Mouse (Mus musculus): ENCODE data around the gene Uap1l1. TPM values are rescaled to one million over a fixed set of nuclear protein-coding genes. Genes with fewer than 3 reads are reported as not detected.

Uap1l1 gene
- polyA plus RNA-seq, 1 experiment from 2014 or later = 4.1 TPM

DNA sequence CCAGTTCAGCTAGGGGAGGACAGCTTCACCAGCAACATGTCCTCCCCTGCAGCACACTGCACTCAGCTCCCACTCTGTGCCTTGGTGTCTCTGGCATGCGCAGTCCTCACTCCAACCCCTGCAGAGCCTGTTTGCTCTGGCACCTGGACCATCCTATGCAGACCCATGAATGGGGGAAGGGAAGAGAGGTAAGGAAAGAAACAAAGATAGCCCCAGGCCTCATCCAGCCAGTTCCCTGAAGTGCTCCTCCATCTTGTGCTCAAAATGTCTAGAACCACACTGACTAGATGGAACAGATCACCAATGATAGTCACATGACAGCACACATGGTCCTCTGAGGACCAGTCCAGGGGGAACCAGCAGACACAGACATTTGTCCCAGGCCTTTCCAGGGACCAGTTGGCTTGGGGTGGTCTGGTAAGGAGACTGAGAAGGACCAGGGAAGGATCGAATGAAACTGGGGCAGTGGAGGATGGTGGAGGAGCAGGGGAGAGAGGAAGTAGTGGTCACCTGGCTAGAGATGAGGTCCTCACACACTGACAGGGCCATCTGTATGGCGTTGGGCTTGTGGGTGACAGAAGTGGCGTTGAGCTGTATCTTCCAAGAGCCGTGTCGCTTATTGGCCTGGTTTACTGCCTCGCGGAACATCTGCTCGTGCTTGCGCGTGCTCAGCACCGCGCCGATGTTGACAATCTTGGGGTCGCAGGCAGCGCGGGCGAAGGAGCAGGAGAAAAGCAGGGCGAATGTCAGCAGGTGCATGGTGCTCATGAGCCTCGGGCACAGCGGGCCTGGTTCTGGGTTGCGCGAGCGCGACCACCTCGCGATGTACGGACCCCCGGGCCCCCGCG lies 47.1 kb downstream of the Uap1l1 start:
- H3K36me3 ChIP-seq (ENCODE audit: control insufficient read depth, insufficient read depth, low read length) = no peaks in the 10 kb centered on the region
- ATAC-seq (ENCODE audit: low FRiP score) = peak; percentile 25; the same call in 1 of the 2 replicates
- WGBS = 7% methylated on average over 28 of the region's 31 CpGs
- H3K9me3 ChIP-seq (ENCODE audit: control insufficient read depth, low read length) = no peaks in the 10 kb centered on the region
- H3K4me2 ChIP-seq (replicated peaks; ENCODE audit: low read depth, low read length) = peak overlapping the region; percentile 61
- H3K27me3 ChIP-seq (ENCODE audit: control insufficient read depth, insufficient read depth, low read length) = peaks cover 44% of the 10 kb centered on the region
- DNase-seq (ENCODE audit: low spot score) = peak; percentile 7
- H3K9ac ChIP-seq (ENCODE audit: low read depth, low read length) = 0 out of 2 replicates have a peak overlapping the region, but pooled peaks have one; percentile 23
- no peak overlapping the region for H3K27ac ChIP-seq (ENCODE audit: low read depth, low read length)
- no peaks in the 10 kb centered on the region for H3K4me1 ChIP-seq (replicated peaks; ENCODE audit: control insufficient read depth, insufficient read depth, low read length)
- H3K4me3 ChIP-seq (ENCODE audit: low read depth, low read length) = peak overlapping the region; percentile 35

DNA sequence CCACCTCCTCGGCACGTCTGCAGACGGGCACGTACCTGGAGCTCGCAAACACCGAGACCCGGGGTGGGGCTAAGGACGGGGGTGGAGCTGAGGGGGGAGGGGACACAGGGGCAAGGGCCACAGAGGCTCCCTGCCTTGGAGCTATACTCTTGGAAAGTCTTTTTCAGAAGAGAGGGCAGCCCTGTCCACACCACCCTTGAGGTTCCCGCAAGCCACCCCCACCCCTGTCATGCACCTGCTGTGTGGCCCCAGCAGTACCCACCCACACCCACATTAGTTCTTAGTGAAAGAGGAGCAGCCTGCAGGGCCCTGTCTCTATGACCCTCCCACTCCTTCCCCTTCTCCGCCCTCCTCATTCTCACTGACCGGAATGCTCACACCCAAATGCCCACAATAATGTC lies 54.0 kb downstream of the Uap1l1 start:
- Histone ChIP-seq H3K4me2 (replicated peaks; ENCODE audit: low read depth, low read length) (no peak overlapping the region), H3K27ac (ENCODE audit: low read depth, low read length) (no peak overlapping the region), H3K27me3 (ENCODE audit: control insufficient read depth, insufficient read depth, low read length) (peaks cover 51% of the 10 kb centered on the region), H3K4me1 (replicated peaks; ENCODE audit: control insufficient read depth, insufficient read depth, low read length) (no peaks in the 10 kb centered on the region), H3K9ac (ENCODE audit: low read depth, low read length) (no peak overlapping the region), H3K9me3 (ENCODE audit: control insufficient read depth, low read length) (no peaks in the 10 kb centered on the region), H3K36me3 (ENCODE audit: control insufficient read depth, insufficient read depth, low read length) (no peaks in the 10 kb centered on the region), H3K4me3 (ENCODE audit: low read depth, low read length) (no peak overlapping the region)
- ATAC-seq (ENCODE audit: low FRiP score) (no peak), DNase-seq (ENCODE audit: low spot score) (no peak)
- WGBS = 2% methylated on average over 11 of the region's 11 CpGs

DNA sequence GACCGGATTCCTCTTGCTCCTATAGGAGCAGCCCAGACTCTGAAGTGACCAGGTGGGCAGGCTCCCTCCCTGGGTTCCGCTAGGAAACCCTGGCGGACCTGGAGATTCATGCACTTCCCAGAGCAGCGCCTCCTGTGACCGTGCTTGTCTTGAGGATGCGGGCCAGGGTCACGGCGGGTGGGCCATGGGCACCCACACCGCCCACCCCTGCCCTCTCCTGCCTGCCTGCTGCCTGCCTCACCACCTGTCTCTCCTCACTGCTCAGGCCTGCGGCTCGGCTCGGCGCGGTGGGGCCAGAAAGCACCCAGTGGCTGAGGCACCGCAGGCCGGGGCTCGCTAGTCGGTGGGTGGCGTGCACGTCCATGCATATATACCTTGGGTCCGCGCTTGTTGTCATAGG lies 54.5 kb downstream of the Uap1l1 start:
- no peak for DNase-seq (ENCODE audit: low spot score)
- Histone ChIP-seq H3K4me2 (replicated peaks; ENCODE audit: low read depth, low read length) (no peak overlapping the region), H3K9me3 (ENCODE audit: control insufficient read depth, low read length) (no peaks in the 10 kb centered on the region), H3K4me1 (replicated peaks; ENCODE audit: control insufficient read depth, insufficient read depth, low read length) (no peaks in the 10 kb centered on the region), H3K27me3 (ENCODE audit: control insufficient read depth, insufficient read depth, low read length) (peaks cover 51% of the 10 kb centered on the region), H3K27ac (ENCODE audit: low read depth, low read length) (no peak overlapping the region), H3K36me3 (ENCODE audit: control insufficient read depth, insufficient read depth, low read length) (no peaks in the 10 kb centered on the region), H3K9ac (ENCODE audit: low read depth, low read length) (no peak overlapping the region), H3K4me3 (ENCODE audit: low read depth, low read length) (no peak overlapping the region)
- no peak for ATAC-seq (ENCODE audit: low FRiP score)
- WGBS = 3% methylated on average over 22 of the region's 22 CpGs

DNA sequence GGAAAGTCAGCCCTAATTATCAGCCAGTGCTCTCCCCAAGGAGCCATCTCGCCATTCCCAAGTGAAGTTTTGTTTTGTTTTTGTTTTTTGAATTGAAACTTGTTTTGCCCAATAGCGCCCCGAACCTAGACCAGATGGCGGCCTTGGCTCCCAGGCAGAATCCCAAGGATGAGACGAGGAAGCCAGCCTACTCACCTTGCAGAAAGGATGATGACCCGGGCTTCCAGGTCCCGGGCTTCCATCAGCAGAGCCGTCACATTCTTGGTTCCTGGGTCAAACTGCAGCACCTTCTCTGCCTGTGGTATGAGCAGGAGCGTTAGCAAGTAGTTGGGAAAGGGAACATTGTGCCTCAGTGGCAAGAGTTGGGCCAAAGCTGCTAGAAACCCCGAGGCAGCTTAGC lies 55.3 kb downstream of the Uap1l1 start:
- DNase-seq (ENCODE audit: low spot score) = no peak
- 55% methylated on average over 10 of the region's 10 CpGs for WGBS

More for the DNA sequence above, 55.3 kb downstream of the Uap1l1 start:
- Histone ChIP-seq H3K9ac (ENCODE audit: low read depth, low read length) (no peak overlapping the region), H3K4me1 (replicated peaks; ENCODE audit: control insufficient read depth, insufficient read depth, low read length) (no peaks in the 10 kb centered on the region), H3K27ac (ENCODE audit: low read depth, low read length) (no peak overlapping the region), H3K36me3 (ENCODE audit: control insufficient read depth, insufficient read depth, low read length) (no peaks in the 10 kb centered on the region), H3K27me3 (ENCODE audit: control insufficient read depth, insufficient read depth, low read length) (peaks cover 54% of the 10 kb centered on the region), H3K9me3 (ENCODE audit: control insufficient read depth, low read length) (no peaks in the 10 kb centered on the region), H3K4me3 (ENCODE audit: low read depth, low read length) (no peak overlapping the region), H3K4me2 (replicated peaks; ENCODE audit: low read depth, low read length) (no peak overlapping the region)
- no peak for ATAC-seq (ENCODE audit: low FRiP score)

Other genes with a start within 250 kb of the Uap1l1 start
- gene Nrarp, start 184.9 kb downstream of the Uap1l1 start, polyA plus RNA-seq (2014; fragmentation: Nextera tagmentation; extraction: Ambion mirVana) = 44.6 and 60.5 TPM in 2 replicates
- gene Tor4a, start 168.8 kb downstream of the Uap1l1 start, polyA plus RNA-seq (2014; fragmentation: Nextera tagmentation; extraction: Ambion mirVana) = 0.94 and 2.4 TPM in 2 replicates
- gene Nelfb, start 154.2 kb downstream of the Uap1l1 start, polyA plus RNA-seq (2014; fragmentation: Nextera tagmentation; extraction: Ambion mirVana) = 89.6 and 93.7 TPM in 2 replicates
- not detected in 2 replicates for gene Stpg3, start 151.0 kb downstream of the Uap1l1 start, polyA plus RNA-seq (2014; fragmentation: Nextera tagmentation; extraction: Ambion mirVana)
- not detected in 2 replicates for gene Fam166a, start 146.9 kb downstream of the Uap1l1 start, polyA plus RNA-seq (2014; fragmentation: Nextera tagmentation; extraction: Ambion mirVana)
- gene Tubb4b, start 141.0 kb downstream of the Uap1l1 start, polyA plus RNA-seq (2014; fragmentation: Nextera tagmentation; extraction: Ambion mirVana) = 519 and 526 TPM in 2 replicates
- gene Slc34a3, start 131.3 kb downstream of the Uap1l1 start, polyA plus RNA-seq (2014; fragmentation: Nextera tagmentation; extraction: Ambion mirVana) = not detected in 2 replicates
- not detected in 2 replicates for gene Rnf224, start 128.9 kb downstream of the Uap1l1 start, polyA plus RNA-seq (2014; fragmentation: Nextera tagmentation; extraction: Ambion mirVana)
- 21.7 and 23.9 TPM in 2 replicates for gene Rnf208, start 123.4 kb downstream of the Uap1l1 start, polyA plus RNA-seq (2014; fragmentation: Nextera tagmentation; extraction: Ambion mirVana)
- gene Cysrt1, start 123.2 kb downstream of the Uap1l1 start, polyA plus RNA-seq (2014; fragmentation: Nextera tagmentation; extraction: Ambion mirVana) = not detected in 2 replicates
- gene AL732309.1, start 118.8 kb downstream of the Uap1l1 start, polyA plus RNA-seq (2014; fragmentation: Nextera tagmentation; extraction: Ambion mirVana) = 4.3 and 4.9 TPM in 2 replicates
- 12.2 and 14.6 TPM in 2 replicates for gene Tmem203, start 110.2 kb downstream of the Uap1l1 start, polyA plus RNA-seq (2014; fragmentation: Nextera tagmentation; extraction: Ambion mirVana)
- gene Tprn, start 103.1 kb downstream of the Uap1l1 start, polyA plus RNA-seq (2014; fragmentation: Nextera tagmentation; extraction: Ambion mirVana) = 4.0 and 4.5 TPM in 2 replicates
- gene Ssna1, start 93.2 kb downstream of the Uap1l1 start, polyA plus RNA-seq (2014; fragmentation: Nextera tagmentation; extraction: Ambion mirVana) = 244 and 248 TPM in 2 replicates
- 107 and 110 TPM in 2 replicates for gene Anapc2, start 93.2 kb downstream of the Uap1l1 start, polyA plus RNA-seq (2014; fragmentation: Nextera tagmentation; extraction: Ambion mirVana)
- gene Tmem210, start 77.5 kb downstream of the Uap1l1 start, polyA plus RNA-seq (2014; fragmentation: Nextera tagmentation; extraction: Ambion mirVana) = not detected in 2 replicates
- gene Lrrc26, start 75.8 kb downstream of the Uap1l1 start, polyA plus RNA-seq (2014; fragmentation: Nextera tagmentation; extraction: Ambion mirVana) = not detected in 2 replicates
- 3.6 and 3.9 TPM in 2 replicates for gene Grin1, start 46.5 kb downstream of the Uap1l1 start, polyA plus RNA-seq (2014; fragmentation: Nextera tagmentation; extraction: Ambion mirVana)
- 86.7 and 133 TPM in 2 replicates for gene Man1b1, start 33.3 kb downstream of the Uap1l1 start, polyA plus RNA-seq (2014; fragmentation: Nextera tagmentation; extraction: Ambion mirVana)
- gene Dpp7, start 9.3 kb downstream of the Uap1l1 start, polyA plus RNA-seq (2014; fragmentation: Nextera tagmentation; extraction: Ambion mirVana) = 13.4 and 21.3 TPM in 2 replicates
- 41.0 and 45.2 TPM in 2 replicates for gene Sapcd2, start 6.6 kb upstream of the Uap1l1 start, polyA plus RNA-seq (2014; fragmentation: Nextera tagmentation; extraction: Ambion mirVana)
- gene Entpd2, start 30.2 kb upstream of the Uap1l1 start, polyA plus RNA-seq (2014; fragmentation: Nextera tagmentation; extraction: Ambion mirVana) = 0.21 TPM in 1 of 2 replicates, not detected in the other
- 123 and 151 TPM in 2 replicates for gene Npdc1, start 33.7 kb upstream of the Uap1l1 start, polyA plus RNA-seq (2014; fragmentation: Nextera tagmentation; extraction: Ambion mirVana)
- gene Fut7, start 57.6 kb upstream of the Uap1l1 start, polyA plus RNA-seq (2014; fragmentation: Nextera tagmentation; extraction: Ambion mirVana) = 0.11 TPM in 1 of 2 replicates, not detected in the other
- gene Abca2, start 63.0 kb upstream of the Uap1l1 start, polyA plus RNA-seq (2014; fragmentation: Nextera tagmentation; extraction: Ambion mirVana) = 3.5 and 3.7 TPM in 2 replicates
- 0.57 TPM in 1 of 2 replicates, not detected in the other for gene Clic3, start 91.2 kb upstream of the Uap1l1 start, polyA plus RNA-seq (2014; fragmentation: Nextera tagmentation; extraction: Ambion mirVana)
- gene Paxx, start 95.4 kb upstream of the Uap1l1 start, polyA plus RNA-seq (2014; fragmentation: Nextera tagmentation; extraction: Ambion mirVana) = 27.6 and 28.0 TPM in 2 replicates
- gene Ptgds, start 104.4 kb upstream of the Uap1l1 start, polyA plus RNA-seq (2014; fragmentation: Nextera tagmentation; extraction: Ambion mirVana) = 0.39 and 0.64 TPM in 2 replicates
- not detected in 2 replicates for gene Lcn12, start 128.2 kb upstream of the Uap1l1 start, polyA plus RNA-seq (2014; fragmentation: Nextera tagmentation; extraction: Ambion mirVana)
- 64.2 and 75.3 TPM in 2 replicates for gene Fbxw5, start 135.1 kb upstream of the Uap1l1 start, polyA plus RNA-seq (2014; fragmentation: Nextera tagmentation; extraction: Ambion mirVana)
- 4.0 and 6.1 TPM in 2 replicates for gene C8g, start 136.0 kb upstream of the Uap1l1 start, polyA plus RNA-seq (2014; fragmentation: Nextera tagmentation; extraction: Ambion mirVana)
- gene Traf2, start 181.3 kb upstream of the Uap1l1 start, polyA plus RNA-seq (2014; fragmentation: Nextera tagmentation; extraction: Ambion mirVana) = 25.3 and 32.3 TPM in 2 replicates
- 380 and 436 TPM in 2 replicates for gene Edf1, start 192.2 kb upstream of the Uap1l1 start, polyA plus RNA-seq (2014; fragmentation: Nextera tagmentation; extraction: Ambion mirVana)
- 3.0 and 4.2 TPM in 2 replicates for gene Mamdc4, start 209.2 kb upstream of the Uap1l1 start, polyA plus RNA-seq (2014; fragmentation: Nextera tagmentation; extraction: Ambion mirVana)
- 161 and 167 TPM in 2 replicates for gene Phpt1, start 209.5 kb upstream of the Uap1l1 start, polyA plus RNA-seq (2014; fragmentation: Nextera tagmentation; extraction: Ambion mirVana)
- gene Ajm1, start 216.1 kb upstream of the Uap1l1 start, polyA plus RNA-seq (2014; fragmentation: Nextera tagmentation; extraction: Ambion mirVana) = 0.38 and 0.59 TPM in 2 replicates
- gene Rabl6, start 242.8 kb upstream of the Uap1l1 start, polyA plus RNA-seq (2014; fragmentation: Nextera tagmentation; extraction: Ambion mirVana) = 53.3 and 55.3 TPM in 2 replicates

All from hindbrain, embryonic 11.5 days (tissue).